Mouse (Mus musculus) lung, postnatal 25 days (tissue): ENCODE measurements around the gene Dennd2c.
A peak's percentile ranks its signal among the peaks of the same experiment; 100 is the strongest.
"Not testable (repeated sequence)": the region's sequence is repeated elsewhere in the genome, so short reads cannot be mapped to it uniquely, and the experiment has no call there.

ENCODE experiments used
- DNase-seq: peaks from one replicate; pipeline ENCODE4 v3.0.0; 2022; ENCODE audit warnings: low spot score

The Dennd2c gene

GRCm38 (mm10) chr3:103169771-103170170 is 67.4 kb downstream of the Dennd2c start:
- DNase-seq = peak; percentile 82

GRCm38 (mm10) chr3:103171505-103172267 is 69.3 kb downstream of the Dennd2c start, which contains the start of gene Bcas2:
Gene Bcas2 (plus strand): TSS chr3:103171655.
- DNase-seq = peak; percentile 98

GRCm38 (mm10) chr3:103172615-103173014 is 70.2 kb downstream of the Dennd2c start:
- DNase-seq = no peak

GRCm38 (mm10) chr3:103176740-103177139 is 74.3 kb downstream of the Dennd2c start:
- no peak for DNase-seq

GRCm38 (mm10) chr3:103179527-103179926 is 77.1 kb downstream of the Dennd2c start:
- DNase-seq = no peak

- DNase-seq = no peak
Measured at GRCm38 (mm10) chr3:103181171-103181570, 78.8 kb downstream of the Dennd2c start.

GRCm38 (mm10) chr3:103182821-103183220 is 80.4 kb downstream of the Dennd2c start:
- no peak for DNase-seq

- not testable (repeated sequence) for DNase-seq
Measured at GRCm38 (mm10) chr3:103184467-103184866, 82.1 kb downstream of the Dennd2c start.

GRCm38 (mm10) chr3:103188451-103188850 is 86.0 kb downstream of the Dennd2c start:
- DNase-seq = no peak

- DNase-seq = no peak
Measured at GRCm38 (mm10) chr3:103188856-103189255, 86.5 kb downstream of the Dennd2c start.

- no peak for DNase-seq
Measured at GRCm38 (mm10) chr3:103192161-103192560, 89.8 kb downstream of the Dennd2c start.

GRCm38 (mm10) chr3:103193186-103193585 is 90.8 kb downstream of the Dennd2c start:
- DNase-seq = no peak

- DNase-seq = no peak
Measured at GRCm38 (mm10) chr3:103196320-103196823, 94.0 kb downstream of the Dennd2c start.

- DNase-seq = no peak
Measured at GRCm38 (mm10) chr3:103199386-103199785, 97.0 kb downstream of the Dennd2c start.

GRCm38 (mm10) chr3:103201105-103201504 is 98.7 kb downstream of the Dennd2c start:
- DNase-seq = not testable (repeated sequence)

- no peak for DNase-seq
Measured at GRCm38 (mm10) chr3:103203554-103203953, 101.2 kb downstream of the Dennd2c start.

GRCm38 (mm10) chr3:103204445-103204844 is 102.0 kb downstream of the Dennd2c start:
- DNase-seq = no peak

GRCm38 (mm10) chr3:103206393-103206792 is 104.0 kb downstream of the Dennd2c start:
- peak; percentile 31 for DNase-seq

- DNase-seq = no peak
Measured at GRCm38 (mm10) chr3:103207749-103208148, 105.3 kb downstream of the Dennd2c start.

GRCm38 (mm10) chr3:103208237-103208636 is 105.8 kb downstream of the Dennd2c start:
- DNase-seq = no peak

- DNase-seq = no peak
Measured at GRCm38 (mm10) chr3:103211101-103211500, 108.7 kb downstream of the Dennd2c start.

GRCm38 (mm10) chr3:103212142-103212541 is 109.7 kb downstream of the Dennd2c start:
- no peak for DNase-seq

- no peak for DNase-seq
Measured at GRCm38 (mm10) chr3:103213537-103213936, 111.1 kb downstream of the Dennd2c start.
